Mouse (Mus musculus) hindlimb bud, embryonic 11.5 days (tissue): Measurements from ENCODE around the gene Hpcal1.
"Not testable (repeated sequence)": the region's sequence is repeated elsewhere in the genome, so short reads cannot be mapped to it uniquely, and the experiment has no call there.

Experiments
- DNase-seq: peaks from one replicate; pipeline ENCODE4 v3.0.0-alpha.2; 2012; ENCODE audit warnings: low read depth, low spot score; ENCODE audit errors: extremely low spot score

Gene Hpcal1

GRCm38 (mm10) chr12:17770538-17770937, 79.9 kb downstream of the Hpcal1 start:
- no peak for DNase-seq

GRCm38 (mm10) chr12:17773721-17774120, 83.1 kb downstream of the Hpcal1 start:
- DNase-seq, result not testable (repeated sequence)

- DNase-seq, result not testable (repeated sequence)
Measured at GRCm38 (mm10) chr12:17774842-17775241, 84.2 kb downstream of the Hpcal1 start.

DNA sequence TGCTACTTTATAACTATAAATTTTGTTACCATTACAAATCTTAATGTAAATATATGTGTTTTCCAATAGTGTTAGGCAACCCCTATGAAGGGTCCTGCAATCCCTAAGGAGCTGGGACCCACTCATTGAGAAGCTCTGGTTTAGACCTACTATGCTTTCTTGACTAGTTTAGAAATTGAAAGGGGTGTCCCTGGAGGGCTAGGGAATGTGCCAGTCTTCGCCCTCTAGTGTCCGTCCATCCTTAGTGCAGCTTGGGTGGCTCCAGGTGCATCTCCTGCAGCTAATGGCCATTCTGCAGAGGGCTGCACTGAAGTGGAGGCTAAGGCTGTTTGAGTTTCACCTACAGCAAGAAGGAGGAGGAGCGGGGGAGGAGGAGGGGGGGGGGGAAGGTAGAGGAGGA, 87.7 kb downstream of the Hpcal1 start:
- DNase-seq, result no peak

GRCm38 (mm10) chr12:17779093-17779492, 88.4 kb downstream of the Hpcal1 start:
- DNase-seq, result no peak

DNA sequence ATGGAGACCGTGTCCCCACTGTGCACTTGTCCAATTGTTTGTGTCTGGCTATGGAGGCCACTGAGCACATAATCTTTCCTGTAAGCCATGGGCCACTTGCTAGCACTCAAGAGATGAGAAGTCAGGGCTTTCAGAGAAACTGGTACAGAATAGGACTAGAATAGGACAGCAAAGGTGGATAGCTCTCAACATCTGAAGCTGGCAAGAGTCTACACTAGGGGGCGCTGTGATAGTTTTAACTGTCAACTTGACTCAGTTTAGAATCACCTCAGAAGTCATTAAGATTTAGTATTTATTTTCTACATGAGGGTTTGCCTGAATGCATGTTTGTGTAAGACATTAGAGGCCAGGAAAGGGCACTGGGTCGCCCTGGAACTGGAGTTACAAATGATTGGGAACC, 98.8 kb downstream of the Hpcal1 start:
- no peak for DNase-seq

GRCm38 (mm10) chr12:17791111-17791510, 100.5 kb downstream of the Hpcal1 start:
- no peak for DNase-seq

DNA sequence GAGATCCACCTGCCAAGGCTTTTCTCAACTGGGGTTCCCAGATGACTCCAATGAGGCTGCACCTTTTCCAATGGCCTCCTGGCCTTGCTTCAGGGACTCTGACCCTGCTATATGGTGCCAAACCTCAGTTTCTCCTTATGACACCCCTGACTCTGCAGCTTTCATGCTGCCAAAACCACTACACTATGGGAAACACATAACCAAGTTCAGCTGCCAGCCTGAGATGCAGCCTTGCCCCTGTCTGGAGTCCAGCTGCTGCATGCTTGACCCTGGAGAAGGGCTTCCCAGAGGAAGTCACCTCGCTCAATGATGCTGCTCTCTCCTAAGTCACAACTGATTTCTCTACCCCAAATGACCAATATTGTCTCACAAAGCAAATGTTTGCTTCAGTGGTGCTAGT, 102.1 kb downstream of the Hpcal1 start:
- no peak for DNase-seq

- no peak for DNase-seq
Measured at GRCm38 (mm10) chr12:17795660-17796278, 105.1 kb downstream of the Hpcal1 start.

DNA sequence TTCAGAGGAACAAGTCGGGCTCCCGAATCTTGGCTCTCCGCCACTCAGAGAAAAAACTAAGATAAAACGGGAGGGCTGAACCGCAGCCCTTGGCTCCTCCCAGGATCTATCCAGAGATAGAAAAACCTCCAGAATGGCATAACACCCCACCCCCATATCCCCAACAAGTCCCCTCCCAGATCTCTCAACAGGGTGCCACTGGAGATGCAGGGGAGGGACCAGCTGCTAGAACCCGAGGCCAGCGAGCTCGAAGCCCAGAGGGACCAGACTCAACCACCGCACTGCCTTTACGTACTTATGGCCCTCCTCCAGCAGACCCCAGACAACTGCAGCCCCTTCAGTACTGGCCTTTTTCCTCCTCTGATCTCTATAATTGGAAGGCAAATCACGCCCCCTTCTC, 107.6 kb downstream of the Hpcal1 start:
- DNase-seq, result not testable (repeated sequence)

GRCm38 (mm10) chr12:17808542-17808941, 117.9 kb downstream of the Hpcal1 start:
- DNase-seq, result peak; percentile 50

- DNase-seq, result not testable (repeated sequence)
Measured at GRCm38 (mm10) chr12:17835279-17835678, 144.6 kb downstream of the Hpcal1 start.
